Mouse (Mus musculus): Measurements from ENCODE around the gene Hist1h2bc.
"Not testable (repeated sequence)": the region's sequence is repeated elsewhere in the genome, so short reads cannot be mapped to it uniquely, and the experiment has no call there.

Hist1h2bc gene

GRCm38 (mm10) chr13:23698996-23699395 lies 15.0 kb downstream of the Hist1h2bc start:
- DNase-seq (ENCODE audit: low read depth, low spot score) = no peak

GRCm38 (mm10) chr13:23699767-23700166 lies 15.8 kb downstream of the Hist1h2bc start:
- no peak for DNase-seq (ENCODE audit: low read depth, low spot score)

GRCm38 (mm10) chr13:23700786-23701520 lies 17.0 kb downstream of the Hist1h2bc start:
- peak; percentile 58 for DNase-seq (ENCODE audit: low read depth, low spot score)

- no peak for DNase-seq (ENCODE audit: low read depth, low spot score)
These were observed 18.2 kb downstream of the Hist1h2bc start for GRCm38 (mm10) chr13:23702220-23702619.

- DNase-seq (ENCODE audit: low read depth, low spot score) = not testable (repeated sequence)
These were observed 18.8 kb downstream of the Hist1h2bc start for GRCm38 (mm10) chr13:23702801-23703200.

GRCm38 (mm10) chr13:23705751-23706356 lies 21.9 kb downstream of the Hist1h2bc start:
- DNase-seq (ENCODE audit: low read depth, low spot score) = no peak

GRCm38 (mm10) chr13:23706771-23707170 lies 22.8 kb downstream of the Hist1h2bc start:
- DNase-seq (ENCODE audit: low read depth, low spot score) = no peak

- DNase-seq (ENCODE audit: low read depth, low spot score) = no peak
These were observed 24.0 kb downstream of the Hist1h2bc start for GRCm38 (mm10) chr13:23708041-23708440.

- DNase-seq (ENCODE audit: low read depth, low spot score) = no peak
These were observed 24.7 kb downstream of the Hist1h2bc start for GRCm38 (mm10) chr13:23708654-23709053.

GRCm38 (mm10) chr13:23709714-23710373 lies 25.8 kb downstream of the Hist1h2bc start:
- no peak for DNase-seq (ENCODE audit: low read depth, low spot score)

GRCm38 (mm10) chr13:23710374-23711089 lies 26.5 kb downstream of the Hist1h2bc start, which contains the start of gene Hfe:
TSS of gene Hfe (minus strand) at chr13:23710854.
- DNase-seq (ENCODE audit: low read depth, low spot score) = no peak

GRCm38 (mm10) chr13:23716261-23717042 lies 32.5 kb downstream of the Hist1h2bc start:
- DNase-seq (ENCODE audit: low read depth, low spot score) = no peak

GRCm38 (mm10) chr13:23717176-23717575 lies 33.2 kb downstream of the Hist1h2bc start:
- no peak for DNase-seq (ENCODE audit: low read depth, low spot score)

- DNase-seq (ENCODE audit: low read depth, low spot score) = not testable (repeated sequence)
These were observed 33.7 kb downstream of the Hist1h2bc start for GRCm38 (mm10) chr13:23717593-23718245.

- DNase-seq (ENCODE audit: low read depth, low spot score) = no peak
These were observed 40.2 kb downstream of the Hist1h2bc start for GRCm38 (mm10) chr13:23724239-23724638.

- DNase-seq (ENCODE audit: low read depth, low spot score) = no peak
These were observed 41.2 kb downstream of the Hist1h2bc start for GRCm38 (mm10) chr13:23725213-23725612.

- DNase-seq (ENCODE audit: low read depth, low spot score) = no peak
These were observed 44.6 kb downstream of the Hist1h2bc start for GRCm38 (mm10) chr13:23728472-23729191.

- DNase-seq (ENCODE audit: low read depth, low spot score) = no peak
These were observed 45.2 kb downstream of the Hist1h2bc start for GRCm38 (mm10) chr13:23729192-23729525.

- DNase-seq (ENCODE audit: low read depth, low spot score) = no peak
These were observed 45.7 kb downstream of the Hist1h2bc start for GRCm38 (mm10) chr13:23729706-23730105.

GRCm38 (mm10) chr13:23730479-23730878 lies 46.5 kb downstream of the Hist1h2bc start:
- DNase-seq (ENCODE audit: low read depth, low spot score) = no peak

Data from telencephalon, adult 2 months (tissue).